Mouse (Mus musculus) cerebellum, postnatal 14 days (tissue): ENCODE measurements around the gene Fzr1.
A peak's percentile ranks its signal among the peaks of the same experiment; 100 is the strongest.

Experiments used
- DNase-seq, 2 experiments: peaks; one replicate each; pipeline ENCODE4 v3.0.0; 2021; ENCODE audit warnings: mixed read lengths in 2 of 2

The Fzr1 gene

GRCm38 (mm10) chr10:81377793-81378552, at the start of gene Fzr1:
TSS of gene Fzr1 (minus strand) at chr10:81378516.
- DNase-seq: no peak

- peak; percentile 59 to 64 for DNase-seq
Observed at GRCm38 (mm10) chr10:81427804-81428506, 49.6 kb upstream of the Fzr1 start.

- DNase-seq: peak in 1 of 2 experiments; percentile 26
Observed at GRCm38 (mm10) chr10:81427327-81427726, 49.0 kb upstream of the Fzr1 start.

GRCm38 (mm10) chr10:81426897-81427296, 48.6 kb upstream of the Fzr1 start:
- peak; percentile 79 to 80 for DNase-seq

- DNase-seq: peak; percentile 62 to 80
Observed at GRCm38 (mm10) chr10:81426081-81426671, 47.9 kb upstream of the Fzr1 start.

- peak; percentile 64 to 66 for DNase-seq
Observed at GRCm38 (mm10) chr10:81425236-81425850, 47.0 kb upstream of the Fzr1 start.

GRCm38 (mm10) chr10:81424246-81425051, 46.1 kb upstream of the Fzr1 start:
- DNase-seq: peak; percentile 84 to 86

- DNase-seq: peak; percentile 20 to 34
Observed at GRCm38 (mm10) chr10:81423476-81424245, 45.3 kb upstream of the Fzr1 start.

- peak in 1 of 2 experiments; percentile 24 for DNase-seq
Observed at GRCm38 (mm10) chr10:81422661-81423217, 44.4 kb upstream of the Fzr1 start.

GRCm38 (mm10) chr10:81422191-81422590, 43.9 kb upstream of the Fzr1 start:
- peak; percentile 24 to 26 for DNase-seq

GRCm38 (mm10) chr10:81421797-81422100, 43.4 kb upstream of the Fzr1 start:
- no peak for DNase-seq

GRCm38 (mm10) chr10:81421041-81421796, 42.9 kb upstream of the Fzr1 start:
- peak; percentile 17 to 20 for DNase-seq

- peak; percentile 77 to 82 for DNase-seq
Observed at GRCm38 (mm10) chr10:81420191-81420767, 42.0 kb upstream of the Fzr1 start.

- peak; percentile 27 to 34 for DNase-seq
Observed at GRCm38 (mm10) chr10:81419111-81419928, 41.0 kb upstream of the Fzr1 start.

- peak; percentile 24 to 35 for DNase-seq
Observed at GRCm38 (mm10) chr10:81418216-81419070, 40.1 kb upstream of the Fzr1 start.

- DNase-seq: peak in 1 of 2 experiments; percentile 44
Observed at GRCm38 (mm10) chr10:81417227-81418215, 39.2 kb upstream of the Fzr1 start.
